Mouse (Mus musculus) hindlimb bud, embryonic 11.5 days (tissue): Measurements from ENCODE around the gene C1rb.
"Not testable (repeated sequence)": the region's sequence is repeated elsewhere in the genome, so short reads cannot be mapped to it uniquely, and the experiment has no call there.

ENCODE experiments used
- DNase-seq: peaks from one replicate; pipeline ENCODE4 v3.0.0-alpha.2; 2012; ENCODE audit warnings: low read depth, low spot score; ENCODE audit errors: extremely low spot score

The C1rb gene

GRCm38 (mm10) chr6:124570026-124570425, at the start of gene C1rb:
Gene C1rb, plus strand, starts transcription at chr6:124570294.
- peak; percentile 71 for DNase-seq

- not testable (repeated sequence) for DNase-seq
Observed at GRCm38 (mm10) chr6:124522082-124522481, 48.0 kb upstream of the C1rb start.

- DNase-seq, result no peak
Observed at GRCm38 (mm10) chr6:124527881-124528280, 42.2 kb upstream of the C1rb start.

- no peak for DNase-seq
Observed at GRCm38 (mm10) chr6:124531077-124531476, 39.0 kb upstream of the C1rb start.

GRCm38 (mm10) chr6:124536125-124536829, 33.8 kb upstream of the C1rb start:
- DNase-seq, result not testable (repeated sequence)

GRCm38 (mm10) chr6:124541176-124541575, 28.9 kb upstream of the C1rb start:
- not testable (repeated sequence) for DNase-seq

- DNase-seq, result peak; percentile 24
Observed at GRCm38 (mm10) chr6:124542284-124542683, 27.8 kb upstream of the C1rb start, which contains the start of gene C1s1. Gene C1s1, minus strand, starts transcription at chr6:124542359.

- DNase-seq, result no peak
Observed at GRCm38 (mm10) chr6:124544466-124544865, 25.6 kb upstream of the C1rb start.

GRCm38 (mm10) chr6:124545425-124545824, 24.7 kb upstream of the C1rb start:
- no peak for DNase-seq

GRCm38 (mm10) chr6:124547979-124548378, 22.1 kb upstream of the C1rb start:
- DNase-seq, result not testable (repeated sequence)

GRCm38 (mm10) chr6:124549023-124549550, 21.0 kb upstream of the C1rb start:
- no peak for DNase-seq

- no peak for DNase-seq
Observed at GRCm38 (mm10) chr6:124552766-124553165, 17.3 kb upstream of the C1rb start.

GRCm38 (mm10) chr6:124555956-124556355, 14.1 kb upstream of the C1rb start:
- DNase-seq, result not testable (repeated sequence)

GRCm38 (mm10) chr6:124561156-124561555, 8.9 kb upstream of the C1rb start:
- not testable (repeated sequence) for DNase-seq

- not testable (repeated sequence) for DNase-seq
Observed at GRCm38 (mm10) chr6:124561611-124562010, 8.5 kb upstream of the C1rb start.

GRCm38 (mm10) chr6:124575155-124575678, 5.1 kb downstream of the C1rb start:
- DNase-seq, result not testable (repeated sequence)

GRCm38 (mm10) chr6:124580155-124580554, 10.1 kb downstream of the C1rb start:
- not testable (repeated sequence) for DNase-seq

- DNase-seq, result no peak
Observed at GRCm38 (mm10) chr6:124582231-124582630, 12.1 kb downstream of the C1rb start.

GRCm38 (mm10) chr6:124584935-124585334, 14.8 kb downstream of the C1rb start:
- no peak for DNase-seq

GRCm38 (mm10) chr6:124585761-124586160, 15.7 kb downstream of the C1rb start:
- DNase-seq, result no peak

- no peak for DNase-seq
Observed at GRCm38 (mm10) chr6:124586266-124586665, 16.2 kb downstream of the C1rb start.

GRCm38 (mm10) chr6:124588771-124589170, 18.7 kb downstream of the C1rb start:
- DNase-seq, result no peak
